Mouse (Mus musculus): ENCODE measurements around the gene Nsl1. TPM values are rescaled to one million over a fixed set of nuclear protein-coding genes. Genes with fewer than 3 reads are reported as not detected.
"Not testable (repeated sequence)": the region's sequence is repeated elsewhere in the genome, so short reads cannot be mapped to it uniquely, and the experiment has no call there.

Gene Nsl1
- total and polyA plus RNA-seq, 3 experiments = 0.16 to 0.20 (median 0.18) TPM

DNA sequence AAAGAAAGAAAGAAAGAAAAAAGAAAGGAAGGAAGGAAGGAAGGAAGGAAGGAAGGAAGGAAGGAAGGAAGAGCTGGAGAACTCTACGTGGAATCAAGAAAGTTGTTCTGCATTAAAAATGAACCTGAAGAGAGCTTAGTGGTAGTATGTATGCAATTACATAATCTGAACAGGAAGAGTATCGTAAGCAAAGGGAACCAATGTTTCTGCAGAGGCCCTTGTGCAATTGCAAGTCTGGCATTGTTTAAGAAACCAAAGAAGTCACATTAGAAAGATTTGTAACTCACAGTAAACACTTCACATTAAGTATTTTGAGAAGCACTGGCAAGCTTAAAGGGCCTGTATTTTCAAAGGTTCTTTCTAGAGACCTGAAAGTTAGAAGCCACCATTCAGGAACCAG, 39.7 kb upstream of the Nsl1 start:
- intact Hi-C loops (cut with DNase I) = no loop called here
- H3K27ac ChIP-seq = no peak overlapping the region
- H3K36me3 ChIP-seq (ENCODE audit: control insufficient read depth, insufficient read depth, low read length) = no peaks in the 10 kb centered on the region
- H3K4me3 ChIP-seq = no peak overlapping the region
- no peaks in the 10 kb centered on the region for H3K27me3 ChIP-seq (ENCODE audit: control insufficient read depth, insufficient read depth, low read length)
- WGBS = 75% methylated on average over 2 of the region's 2 CpGs
- peaks cover 6% of the 10 kb centered on the region for H3K4me1 ChIP-seq (ENCODE audit: control insufficient read depth, insufficient read depth, low read length)
- TF ChIP-seq CTCF (IDR thresholded peaks at IDR 0.05) = no peak
- no peak for TF ChIP-seq EP300 (IDR thresholded peaks at IDR 0.05; ENCODE audit: insufficient read depth, low read depth, low read length)
- no peak for TF ChIP-seq POLR2A (IDR thresholded peaks at IDR 0.05; ENCODE audit: insufficient read depth, low read depth, low read length)
- no peaks in the 10 kb centered on the region for H3K79me2 ChIP-seq (replicated peaks; ENCODE audit: control insufficient read depth, insufficient read depth, low read length)
- DNase-seq = no peak
- no peak overlapping the region for H3K9ac ChIP-seq (ENCODE audit: low read depth, low read length)

GRCm38 (mm10) chr1:191023806-191024205, 39.0 kb upstream of the Nsl1 start:
- not testable (repeated sequence) for H3K4me3 ChIP-seq; H3K4me1 ChIP-seq (ENCODE audit: control insufficient read depth, insufficient read depth, low read length); H3K9ac ChIP-seq (ENCODE audit: low read depth, low read length); H3K36me3 ChIP-seq (ENCODE audit: control insufficient read depth, insufficient read depth, low read length); H3K27me3 ChIP-seq (ENCODE audit: control insufficient read depth, insufficient read depth, low read length); H3K79me2 ChIP-seq (replicated peaks; ENCODE audit: control insufficient read depth, insufficient read depth, low read length); DNase-seq; H3K27ac ChIP-seq
- 94% methylated on average over 6 of the region's 6 CpGs for WGBS
- intact Hi-C loops (cut with DNase I) = loop anchor here (2.0 kb wide), 1 partner anchor 79 kb away; no protein-coding TSS in a partner anchor

DNA sequence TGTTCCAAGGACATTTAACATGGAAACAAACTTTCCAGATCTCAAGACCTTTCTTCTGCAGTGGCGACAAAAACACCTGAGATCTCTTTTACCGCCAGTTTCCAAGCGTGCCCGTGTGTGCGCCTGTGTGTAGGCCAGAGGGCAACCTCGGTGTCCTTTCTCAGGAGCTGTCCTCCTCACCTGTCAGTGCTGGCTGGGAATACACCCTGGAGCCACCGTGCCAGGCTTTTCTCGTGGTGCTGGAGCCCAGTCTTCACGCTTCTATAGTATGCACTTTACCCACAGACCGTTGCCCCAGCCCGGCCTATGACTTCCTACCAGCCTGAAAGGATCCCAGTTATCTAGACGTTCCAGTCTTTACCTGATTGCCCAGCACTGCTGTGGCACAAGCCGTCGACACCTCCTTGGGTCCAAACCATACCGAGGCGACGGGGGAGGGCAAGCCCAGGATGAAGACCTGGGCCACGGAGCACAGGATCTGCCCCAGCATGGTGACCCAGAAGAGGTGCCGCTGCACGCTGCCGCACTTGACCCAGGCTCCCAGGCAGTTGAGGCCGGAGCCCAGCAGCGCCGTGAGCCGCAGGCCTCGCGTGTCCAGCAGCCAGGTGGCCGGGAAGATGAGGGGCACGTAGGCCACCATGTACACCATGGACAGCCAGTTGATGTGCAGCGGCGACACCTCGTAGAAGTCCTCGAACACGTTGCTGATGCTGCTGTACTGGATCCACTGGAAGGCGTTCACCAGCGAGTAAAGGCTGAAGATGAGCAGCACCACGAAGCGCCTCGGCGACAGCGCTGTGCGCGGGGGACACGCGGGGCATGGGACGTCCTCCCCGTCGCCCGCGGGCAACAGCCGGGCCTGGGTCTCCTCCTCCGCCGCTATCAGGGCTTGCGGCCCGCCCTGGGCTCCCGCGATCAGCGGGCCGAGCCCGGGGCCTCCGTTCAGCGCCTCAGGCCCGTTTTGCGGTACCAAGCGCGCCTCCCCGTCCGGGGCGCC, 37.5 kb upstream of the Nsl1 start:
- intact Hi-C loops (cut with DNase I) = loop anchor here (1.0 to 5.0 kb wide), 3 partner anchors 37 to 157 kb away; partner anchors contain the start of gene Tatdn3

DNA sequence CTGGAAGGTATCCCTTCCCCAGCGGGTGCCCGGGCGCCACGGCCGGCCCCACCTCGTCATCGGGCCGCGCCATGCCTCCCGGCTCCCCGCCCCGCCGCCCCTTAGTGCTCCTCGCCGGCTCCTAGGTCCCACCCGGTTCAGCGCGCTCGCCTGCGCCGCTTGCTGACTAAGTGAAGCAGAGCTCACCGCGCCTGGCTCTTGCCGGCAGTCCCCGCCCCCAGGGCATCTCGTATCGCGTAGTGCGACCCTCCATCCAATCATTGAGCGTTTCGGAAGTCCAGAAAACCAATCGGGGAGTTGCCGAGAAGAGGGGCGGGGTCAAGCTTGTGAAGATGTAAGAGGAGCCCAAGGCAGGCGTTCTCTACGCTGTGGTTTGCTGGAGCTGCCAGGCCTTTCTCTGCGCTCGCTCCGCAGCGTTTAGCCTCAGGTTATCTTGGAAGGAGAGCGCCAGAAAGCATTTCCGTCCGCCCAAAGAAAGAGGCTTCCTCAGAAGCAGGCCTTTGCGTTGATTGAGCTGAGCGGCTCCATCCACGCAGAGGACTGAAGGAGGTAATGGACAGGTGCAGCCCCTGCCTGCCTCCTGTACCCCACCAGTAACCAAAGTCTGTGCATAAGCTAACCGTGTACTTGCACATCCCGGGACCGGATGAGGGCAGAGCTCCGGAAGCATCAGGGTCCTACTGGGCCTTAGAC, 36.6 kb upstream of the Nsl1 start, which contains the start of gene Flvcr1:
Gene Flvcr1, minus strand, starts transcription at position 138 of the 693 bp plus-strand sequence.
- peak; percentile 97 to 99 for DNase-seq
- peaks cover 6% of the 10 kb centered on the region for H3K4me1 ChIP-seq (ENCODE audit: control insufficient read depth, insufficient read depth, low read length)
- under 1% methylated on average over 50 of the region's 50 CpGs for WGBS
- no peaks in the 10 kb centered on the region for H3K27me3 ChIP-seq (ENCODE audit: control insufficient read depth, insufficient read depth, low read length)
- peak; percentile 95 for TF ChIP-seq POLR2A (IDR thresholded peaks at IDR 0.05; ENCODE audit: insufficient read depth, low read depth, low read length)
- peak; percentile 44 for TF ChIP-seq CTCF (IDR thresholded peaks at IDR 0.05)
- TF ChIP-seq EP300 (IDR thresholded peaks at IDR 0.05; ENCODE audit: insufficient read depth, low read depth, low read length) = 0 out of 2 replicates have a peak, but pooled peaks have one; percentile 49
- peak within 1 kb of the TSS; percentile 86 for H3K4me3 ChIP-seq
- H3K36me3 ChIP-seq (ENCODE audit: control insufficient read depth, insufficient read depth, low read length) = no peaks in the 10 kb centered on the region
- no peaks in the 10 kb centered on the region for H3K79me2 ChIP-seq (replicated peaks; ENCODE audit: control insufficient read depth, insufficient read depth, low read length)
- peak within 1 kb of the TSS; percentile 73 for H3K27ac ChIP-seq
- intact Hi-C loops (cut with DNase I) = loop anchor here (1.0 to 5.0 kb wide), 2 partner anchors 36 to 156 kb away; partner anchors contain the start of gene Tatdn3
- H3K9ac ChIP-seq (ENCODE audit: low read depth, low read length) = peak within 1 kb of the TSS; percentile 73

More for the DNA sequence above, 37.5 kb upstream of the Nsl1 start:
- 3% methylated on average over 68 of the region's 69 CpGs for whole genome bisulfite sequencing
- Histone ChIP-seq H3K27me3 (ENCODE audit: control insufficient read depth, insufficient read depth, low read length) (no peaks in the 10 kb centered on the region), H3K36me3 (ENCODE audit: control insufficient read depth, insufficient read depth, low read length) (no peaks in the 10 kb centered on the region), H3K9ac (ENCODE audit: low read depth, low read length) (peak overlapping the region; percentile 73), H3K4me3 (peak overlapping the region; percentile 86), H3K4me1 (ENCODE audit: control insufficient read depth, insufficient read depth, low read length) (peaks cover 6% of the 10 kb centered on the region), H3K79me2 (replicated peaks; ENCODE audit: control insufficient read depth, insufficient read depth, low read length) (no peaks in the 10 kb centered on the region), H3K27ac (peak overlapping the region; percentile 72)
- no peak for DNase-seq
- TF ChIP-seq EP300 (IDR thresholded peaks at IDR 0.05; ENCODE audit: insufficient read depth, low read depth, low read length) = no peak
- no peak for TF ChIP-seq CTCF (IDR thresholded peaks at IDR 0.05)
- no peak for TF ChIP-seq POLR2A (IDR thresholded peaks at IDR 0.05; ENCODE audit: insufficient read depth, low read depth, low read length)

DNA sequence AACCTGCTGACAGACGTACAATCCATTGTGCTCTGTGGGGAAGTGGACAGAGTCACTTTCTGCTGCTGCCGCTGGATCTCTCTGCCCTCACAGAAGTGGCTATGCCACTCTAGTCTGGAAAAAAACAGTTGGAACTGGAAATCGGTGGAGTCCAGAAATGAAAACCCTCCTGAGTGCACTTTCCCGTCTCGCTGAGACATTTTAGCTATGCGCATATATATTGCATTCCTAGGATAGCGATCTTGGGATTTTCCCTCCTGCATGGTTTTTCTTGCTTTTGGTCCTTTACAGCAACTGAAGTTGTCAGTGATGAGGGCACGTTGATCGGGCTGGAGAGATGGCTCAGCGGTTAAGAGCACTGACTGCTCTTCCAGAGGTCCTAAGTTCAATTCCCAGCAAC, 32.6 kb upstream of the Nsl1 start:
- Histone ChIP-seq H3K9ac (ENCODE audit: low read depth, low read length) (no peak overlapping the region), H3K4me3 (no peak overlapping the region), H3K27me3 (ENCODE audit: control insufficient read depth, insufficient read depth, low read length) (no peaks in the 10 kb centered on the region), H3K4me1 (ENCODE audit: control insufficient read depth, insufficient read depth, low read length) (peaks cover 5% of the 10 kb centered on the region), H3K79me2 (replicated peaks; ENCODE audit: control insufficient read depth, insufficient read depth, low read length) (no peaks in the 10 kb centered on the region), H3K27ac (no peak overlapping the region), H3K36me3 (ENCODE audit: control insufficient read depth, insufficient read depth, low read length) (no peaks in the 10 kb centered on the region)
- TF ChIP-seq CTCF (IDR thresholded peaks at IDR 0.05) (no peak), EP300 (IDR thresholded peaks at IDR 0.05; ENCODE audit: insufficient read depth, low read depth, low read length) (no peak), POLR2A (IDR thresholded peaks at IDR 0.05; ENCODE audit: insufficient read depth, low read depth, low read length) (no peak)
- DNase-seq = no peak
- WGBS = 70% methylated on average over 10 of the region's 10 CpGs
- intact Hi-C loops (cut with DNase I) = no loop called here

DNA sequence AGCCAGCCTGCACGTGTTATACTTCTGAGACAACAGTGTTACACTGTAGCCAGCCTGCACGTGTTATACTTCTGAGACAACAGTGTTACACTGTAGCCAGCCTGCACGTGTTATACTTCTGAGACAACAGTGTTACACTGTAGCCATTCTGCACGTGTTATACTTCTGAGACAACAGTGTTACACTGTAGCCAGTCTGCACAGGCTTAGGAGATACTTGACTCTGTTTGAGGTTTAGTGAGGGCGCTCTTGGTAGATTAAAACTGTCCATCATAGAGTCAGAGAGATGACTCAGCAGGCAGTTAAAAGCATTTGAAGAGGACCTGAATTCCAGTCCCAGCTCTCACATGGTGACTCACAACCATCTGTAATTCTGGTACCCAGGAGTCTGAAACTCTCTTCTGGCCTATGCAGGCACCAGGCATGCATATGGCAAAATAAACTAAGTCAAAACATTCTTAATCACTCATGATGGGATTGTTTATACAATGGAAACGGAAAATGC, 31.8 kb upstream of the Nsl1 start:
- H3K79me2 ChIP-seq (replicated peaks; ENCODE audit: control insufficient read depth, insufficient read depth, low read length); H3K36me3 ChIP-seq (ENCODE audit: control insufficient read depth, insufficient read depth, low read length); H3K27me3 ChIP-seq (ENCODE audit: control insufficient read depth, insufficient read depth, low read length); H3K4me1 ChIP-seq (ENCODE audit: control insufficient read depth, insufficient read depth, low read length); H3K4me3 ChIP-seq; H3K27ac ChIP-seq; H3K9ac ChIP-seq (ENCODE audit: low read depth, low read length); DNase-seq; intact Hi-C loops (cut with DNase I): not testable (repeated sequence)
- WGBS = 69% methylated on average over 6 of the region's 6 CpGs

Data from heart, adult 2 months (tissue).